Mouse (Mus musculus) hindbrain, postnatal 0 days (tissue): ENCODE results near the gene Lysmd4. TPM values are rescaled to one million over a fixed set of nuclear protein-coding genes. Genes with fewer than 3 reads are reported as not detected.
A peak's percentile ranks its signal among the peaks of the same experiment; 100 is the strongest.

Source experiments
- ATAC-seq: fragments of 200-750 bp; cut with Nextera tagmentation; 2 replicates; pipeline ENCODE4 v1.8.0; 2017; ENCODE audit warnings: mild to moderate bottlenecking, moderate TSS enrichment, moderate library complexity
- DNase-seq: peaks from one replicate; pipeline ENCODE4 v3.0.0-alpha.2; 2015; ENCODE audit warnings: low spot score
- H3K27ac ChIP-seq: fragments of 300-500 bp; sonication (generic); 2 replicates; pipeline ENCODE4 v1.5.1; 2014; ENCODE audit warnings: mild to moderate bottlenecking
- H3K27me3 ChIP-seq: fragments of 300-500 bp; sonication (generic); 2 replicates; pipeline ENCODE4 v1.6.1; 2014; ENCODE audit warnings: low read length, mixed read lengths; ENCODE audit not compliant: insufficient read depth
- H3K36me3 ChIP-seq: fragments of 300-500 bp; sonication (generic); 2 replicates; pipeline ENCODE4 v1.6.1; 2014; ENCODE audit warnings: low read length, mixed read lengths; ENCODE audit not compliant: insufficient read depth
- H3K4me1 ChIP-seq: fragments of 300-500 bp; sonication (generic); 2 replicates; pipeline ENCODE4 v1.6.1; 2014; ENCODE audit warnings: antibody characterized with exemption, low read length, mixed read lengths; ENCODE audit not compliant: insufficient read depth
- H3K4me2 ChIP-seq: fragments of 300-500 bp; sonication (generic); 2 replicates; pipeline ENCODE4 v1.6.1; 2014; ENCODE audit warnings: low read depth, mild to moderate bottlenecking, low read length, moderate library complexity, mixed read lengths
- H3K4me3 ChIP-seq: fragments of 300-500 bp; sonication (generic); 2 replicates; pipeline ENCODE4 v1.5.1; 2014; ENCODE audit warnings: low read length
- H3K9ac ChIP-seq: fragments of 300-500 bp; sonication (generic); replicated peaks from 2 replicates; pipeline ENCODE4 v1.6.1; 2014; ENCODE audit warnings: mild to moderate bottlenecking, low read length, moderate library complexity, mixed read lengths
- H3K9me3 ChIP-seq: fragments of 300-500 bp; sonication (generic); 2 replicates; pipeline ENCODE4 v1.6.1; 2016; ENCODE audit warnings: low read length, mixed read lengths
- CTCF ChIP-seq: IDR thresholded peaks from 2 replicates; pipeline ENCODE4 v1.5.1; 2016; ENCODE audit warnings: antibody characterized with exemption, control low read depth, low read depth
- WGBS: fragments of 180-500 bp; shearing (Covaris S2); extraction: QIAGEN DNeasy Blood & Tissue Kit; methylation state at CpG from one replicate; pipeline ENCODE4 v1.1.7; 2014; 5-methylcytosine and 5-hydroxymethylcytosine counted together
- polyA plus RNA-seq: library from polyadenylated mRNA; unstranded; fragments of >200 nt; fragmentation: Nextera tagmentation; extraction: Ambion mirVana; gene quantifications from 2 replicates; pipeline ENCODE4 v1.2.1, GENCODE M21; 2015
- total RNA-seq: library from RNA; depleted of rRNA; stranded (reverse); fragments of >200 nt; gene quantifications from 2 replicates; pipeline ENCODE4 v1.2.3, GENCODE M21; 2014

The Lysmd4 gene
- total and polyA plus RNA-seq, 2 experiments from 2014 or later: 41.9 to 44.6 TPM

DNA sequence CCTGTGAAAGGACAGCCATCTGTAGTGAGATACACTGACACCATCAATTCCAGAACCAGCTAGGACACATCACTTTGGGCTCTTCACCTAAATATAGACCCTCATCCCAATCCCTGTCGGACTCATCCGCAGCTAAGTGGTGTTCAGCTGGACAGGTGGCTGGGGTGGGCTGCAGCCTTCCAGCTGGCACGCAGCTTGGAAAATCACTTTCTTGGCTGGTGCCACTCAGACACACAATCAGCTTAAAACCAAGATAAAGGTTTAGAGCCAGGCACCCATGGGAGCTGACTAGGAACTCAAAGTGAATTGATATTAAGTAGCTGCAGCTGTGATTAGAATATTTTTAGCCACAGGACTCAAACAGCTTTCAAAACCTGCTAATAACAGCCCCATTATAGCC lies 7.9 kb downstream of the Lysmd4 start:
- peaks cover 29% of the 10 kb centered on the region; the same call in 1 of the 2 replicates for H3K36me3 ChIP-seq
- no peak for TF ChIP-seq CTCF
- DNase-seq (peak; percentile 64), ATAC-seq (no peak)
- H3K4me1 ChIP-seq: no peaks in the 10 kb centered on the region
- H3K4me3 ChIP-seq: no peak overlapping the region
- H3K9me3 ChIP-seq: no peaks in the 10 kb centered on the region
- WGBS: 43% methylated on average over 3 of the region's 3 CpGs
- H3K27ac ChIP-seq: peak overlapping the region; percentile 11; the same call in 1 of the 2 replicates
- no peak overlapping the region for H3K9ac ChIP-seq
- no peaks in the 10 kb centered on the region for H3K27me3 ChIP-seq
- H3K4me2 ChIP-seq: no peak overlapping the region

DNA sequence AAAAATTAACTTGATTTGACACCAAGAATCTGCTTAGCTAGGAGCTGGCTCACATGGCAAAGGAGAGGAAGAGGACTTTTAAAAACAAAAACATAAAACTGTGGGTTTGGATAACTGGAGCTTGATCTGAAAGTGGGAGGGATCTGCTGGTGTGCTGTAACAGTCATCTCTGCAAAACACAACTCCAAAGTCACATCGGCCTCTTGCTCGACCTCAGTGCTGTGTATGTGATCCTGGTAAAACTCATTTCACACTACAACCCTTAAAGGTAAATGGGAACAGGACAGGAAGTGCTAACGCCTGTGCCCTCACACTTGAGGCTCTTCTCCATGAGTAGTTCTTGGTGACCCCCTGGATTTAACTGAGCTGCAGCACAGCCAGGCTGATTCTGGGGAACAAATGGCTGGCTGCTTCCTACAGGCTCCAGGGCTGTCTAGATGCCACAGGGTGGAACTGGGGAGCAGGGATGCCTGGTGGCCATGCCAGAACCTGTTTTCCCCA lies 8.3 kb downstream of the Lysmd4 start:
- H3K27ac ChIP-seq: peak overlapping the region; percentile 11; the same call in 1 of the 2 replicates
- H3K4me2 ChIP-seq: no peak overlapping the region
- no peak for TF ChIP-seq CTCF
- DNase-seq (no peak), ATAC-seq (no peak)
- H3K4me3 ChIP-seq: no peak overlapping the region
- H3K4me1 ChIP-seq: no peaks in the 10 kb centered on the region
- H3K9me3 ChIP-seq: no peaks in the 10 kb centered on the region
- no peak overlapping the region for H3K9ac ChIP-seq
- peaks cover 34% of the 10 kb centered on the region; the same call in 1 of the 2 replicates for H3K36me3 ChIP-seq
- H3K27me3 ChIP-seq: no peaks in the 10 kb centered on the region
- WGBS: 72% methylated on average over 3 of the region's 3 CpGs

GRCm38 (mm10) chr7:67232504-67232903 lies 10.2 kb downstream of the Lysmd4 start:
- H3K4me2 ChIP-seq: no peak overlapping the region
- no peaks in the 10 kb centered on the region for H3K27me3 ChIP-seq
- H3K36me3 ChIP-seq: peaks cover 29% of the 10 kb centered on the region; the same call in 1 of the 2 replicates
- ATAC-seq (no peak), DNase-seq (no peak)
- no peak for TF ChIP-seq CTCF
- H3K4me3 ChIP-seq: no peak overlapping the region
- no peak overlapping the region for H3K9ac ChIP-seq
- no peaks in the 10 kb centered on the region for H3K4me1 ChIP-seq
- H3K27ac ChIP-seq: no peak overlapping the region
- 90% methylated on average over 14 of the region's 14 CpGs for WGBS
- no peaks in the 10 kb centered on the region for H3K9me3 ChIP-seq

GRCm38 (mm10) chr7:67234797-67235196 lies 12.5 kb downstream of the Lysmd4 start:
- H3K9me3 ChIP-seq: no peaks in the 10 kb centered on the region
- H3K27ac ChIP-seq: no peak overlapping the region
- no peak overlapping the region for H3K4me2 ChIP-seq
- no peak for ATAC-seq
- peak; percentile 26 for DNase-seq
- H3K4me1 ChIP-seq: no peaks in the 10 kb centered on the region
- H3K36me3 ChIP-seq: peaks cover 33% of the 10 kb centered on the region; the same call in 1 of the 2 replicates
- WGBS: 60% methylated on average over 8 of the region's 8 CpGs
- H3K27me3 ChIP-seq: no peaks in the 10 kb centered on the region
- peak; percentile 23; the same call in 1 of the 2 replicates for TF ChIP-seq CTCF
- H3K9ac ChIP-seq: no peak overlapping the region
- no peak overlapping the region for H3K4me3 ChIP-seq

DNA sequence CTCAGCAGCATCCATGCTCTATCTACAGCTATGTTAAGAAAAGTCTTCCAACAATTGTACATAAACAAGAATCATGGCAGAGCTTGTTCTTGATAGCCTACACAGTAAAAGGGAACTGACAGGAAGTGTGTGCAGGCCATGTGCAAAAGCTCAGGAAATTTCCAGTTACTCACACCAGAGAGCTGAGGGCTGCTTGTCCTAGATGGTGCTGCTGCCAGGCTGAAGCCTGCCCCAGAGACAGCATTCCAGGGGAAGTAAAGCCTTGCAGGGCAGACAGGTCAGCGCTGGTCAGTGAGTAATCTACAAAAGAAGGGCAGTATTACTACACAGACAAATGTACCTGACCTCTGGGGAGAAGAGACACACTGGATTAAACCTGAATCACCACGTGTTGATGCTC lies 14.0 kb downstream of the Lysmd4 start:
- H3K4me2 ChIP-seq: no peak overlapping the region
- WGBS: 82% methylated on average over 2 of the region's 2 CpGs
- H3K9me3 ChIP-seq: no peaks in the 10 kb centered on the region
- peaks cover 33% of the 10 kb centered on the region; the same call in 1 of the 2 replicates for H3K36me3 ChIP-seq
- H3K4me1 ChIP-seq: no peaks in the 10 kb centered on the region
- no peak overlapping the region for H3K27ac ChIP-seq
- no peak for DNase-seq
- no peaks in the 10 kb centered on the region for H3K27me3 ChIP-seq
- no peak for ATAC-seq
- no peak for TF ChIP-seq CTCF
- H3K9ac ChIP-seq: no peak overlapping the region
- no peak overlapping the region for H3K4me3 ChIP-seq

DNA sequence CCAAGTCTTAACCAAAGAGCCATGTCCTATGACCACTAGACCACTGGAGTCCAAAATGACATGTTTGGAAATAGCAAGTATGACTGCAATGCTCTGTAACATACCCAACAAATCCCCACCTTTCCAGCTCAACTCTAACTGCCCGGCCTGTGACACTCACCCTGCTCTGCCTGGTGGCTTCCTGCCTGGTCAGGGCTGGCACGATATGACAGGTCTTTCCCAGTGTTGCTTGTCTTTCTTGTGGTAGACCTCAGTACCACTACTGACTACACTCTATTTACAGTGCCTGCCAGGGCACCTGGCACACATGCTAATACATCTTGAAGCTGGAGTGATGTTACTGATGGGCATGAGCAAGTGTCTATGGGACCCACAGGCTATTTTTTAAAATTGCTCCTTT lies 15.4 kb downstream of the Lysmd4 start:
- 93% methylated on average over 2 of the region's 2 CpGs for WGBS

DNA sequence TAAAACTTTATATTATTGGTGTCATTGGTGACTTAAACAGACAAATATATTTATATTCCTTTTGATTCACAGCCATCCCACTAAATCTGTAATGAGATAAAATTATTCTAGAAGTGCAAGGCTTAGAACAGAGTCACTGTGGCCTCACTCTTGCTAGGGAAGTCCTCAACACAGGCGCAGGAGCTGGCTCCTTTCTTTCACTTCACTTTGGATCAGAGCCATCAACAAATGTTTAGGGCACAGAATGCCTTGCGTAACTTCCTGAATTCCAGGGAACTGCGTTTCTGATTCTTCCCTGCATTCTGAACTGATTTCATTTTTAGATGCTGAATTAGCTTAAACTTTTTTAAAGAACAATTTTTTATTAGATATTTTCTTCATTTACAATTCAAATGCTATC lies 19.6 kb downstream of the Lysmd4 start:
- ATAC-seq (no peak), DNase-seq (no peak)
- H3K4me2 ChIP-seq: no peak overlapping the region

More for the DNA sequence above, 15.4 kb downstream of the Lysmd4 start:
- H3K9me3 ChIP-seq: no peaks in the 10 kb centered on the region
- no peak overlapping the region for H3K27ac ChIP-seq
- H3K4me2 ChIP-seq: no peak overlapping the region
- ATAC-seq: no peak
- no peaks in the 10 kb centered on the region for H3K4me1 ChIP-seq
- no peak overlapping the region for H3K4me3 ChIP-seq
- no peaks in the 10 kb centered on the region for H3K27me3 ChIP-seq
- no peak for DNase-seq
- H3K9ac ChIP-seq: no peak overlapping the region
- H3K36me3 ChIP-seq: peaks cover 29% of the 10 kb centered on the region; the same call in 1 of the 2 replicates
- TF ChIP-seq CTCF: no peak

More for the DNA sequence above, 19.6 kb downstream of the Lysmd4 start:
- no peak overlapping the region for H3K9ac ChIP-seq
- no peaks in the 10 kb centered on the region for H3K4me1 ChIP-seq
- H3K4me3 ChIP-seq: no peak overlapping the region
- no peak for TF ChIP-seq CTCF
- H3K9me3 ChIP-seq: no peaks in the 10 kb centered on the region
- 0 out of 2 replicates have a peak, but pooled peaks cover 6% of the 10 kb centered on the region for H3K36me3 ChIP-seq
- 73% methylated on average over 3 of the region's 3 CpGs for WGBS
- H3K27me3 ChIP-seq: no peaks in the 10 kb centered on the region
- no peak overlapping the region for H3K27ac ChIP-seq
